Mouse (Mus musculus) myocyte (in vitro differentiated cells): ENCODE measurements at regions not wholly inside any gene's neighbourhood (a gene's known extent, or its start where the extent isn't known, plus 50 kb on each side); places are given as distances from the start of the nearest gene placed in this dataset.

Experiments used
- MAX ChIP-seq: IDR thresholded peaks from one replicate; pipeline ENCODE4 v1.6.1; 2011; ENCODE audit warnings: low read depth, mild to moderate bottlenecking, control low read depth
- MYOG ChIP-seq, 3 experiments: IDR thresholded peaks; one replicate each; pipeline ENCODE4 v1.6.1; 2011; ENCODE audit warnings: control low read depth in 2 of 3, low read depth in 2 of 3, mild to moderate bottlenecking in 2 of 3; ENCODE audit not compliant: insufficient read length in 2 of 3, control insufficient read depth in 1 of 3, insufficient read depth in 1 of 3
- POLR2A ChIP-seq: IDR thresholded peaks from one replicate; pipeline ENCODE4 v1.6.1; 2011; ENCODE audit warnings: low read depth, mild to moderate bottlenecking, control low read depth, moderate library complexity; ENCODE audit not compliant: insufficient read length
- SRF ChIP-seq: IDR thresholded peaks from one replicate; pipeline ENCODE4 v1.6.1; 2011; ENCODE audit warnings: low read depth; ENCODE audit not compliant: control insufficient read depth, insufficient read length
- USF1 ChIP-seq: IDR thresholded peaks from one replicate; pipeline ENCODE4 v1.6.1; 2011; ENCODE audit warnings: low read depth, mild to moderate bottlenecking, control low read depth, moderate library complexity

DNA sequence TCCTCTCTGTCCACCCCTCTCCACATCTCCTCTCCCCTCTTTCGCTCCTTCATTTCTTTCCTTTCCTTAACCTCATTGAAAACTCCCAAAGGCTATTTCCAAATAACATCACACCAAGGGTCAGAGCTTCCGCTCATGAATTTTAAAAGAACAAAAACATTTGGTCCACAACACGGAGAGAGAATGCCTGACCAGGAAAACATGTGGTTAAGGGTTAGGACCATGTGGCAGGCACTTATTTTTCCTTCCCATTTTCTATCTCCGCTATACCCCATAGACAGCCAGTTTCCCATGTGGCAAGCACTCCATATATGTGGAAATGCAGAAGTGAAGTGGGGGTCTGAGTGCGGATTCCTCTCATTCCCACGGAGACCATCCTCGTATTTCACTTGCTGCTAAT is 105.2 kb upstream of the Cpm start:
- no peak for TF ChIP-seq SRF
- no peak for TF ChIP-seq MAX
- TF ChIP-seq MYOG (IDR thresholded peaks at IDR 0.05; ENCODE audit: control insufficient read depth in 1 of 3, insufficient read depth in 1 of 3, insufficient read length in 2 of 3, low read depth in 2 of 3), result no peak
- TF ChIP-seq USF1, result no peak
- no peak for TF ChIP-seq POLR2A
